Mouse (Mus musculus) kidney, postnatal 14 days (tissue): ENCODE data around the gene Ube2ql1.

Experiments
- DNase-seq: peaks from one replicate; pipeline ENCODE4 v3.0.0; 2022; ENCODE audit warnings: mixed read lengths

The Ube2ql1 gene

DNA sequence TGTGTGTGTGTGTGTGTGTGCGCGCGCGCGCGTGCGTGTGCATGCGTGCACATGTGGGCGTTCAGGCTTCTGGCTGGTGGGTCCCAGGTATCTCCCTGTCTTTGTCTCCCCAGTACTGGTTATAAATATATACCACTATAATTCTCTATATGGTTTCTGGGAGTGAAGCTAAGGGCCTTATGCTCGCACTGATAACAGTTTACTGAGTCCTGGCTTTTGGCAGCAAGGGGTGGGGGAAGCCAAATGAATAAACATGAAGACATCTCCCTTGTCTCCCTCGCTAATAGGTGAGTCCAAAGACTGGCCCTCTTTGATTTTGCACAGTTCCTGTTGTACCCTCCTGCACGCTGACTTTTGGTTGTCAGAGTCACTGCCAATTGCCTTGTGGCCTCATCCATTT is 32.2 kb downstream of the Ube2ql1 start:
- no peak for DNase-seq

DNA sequence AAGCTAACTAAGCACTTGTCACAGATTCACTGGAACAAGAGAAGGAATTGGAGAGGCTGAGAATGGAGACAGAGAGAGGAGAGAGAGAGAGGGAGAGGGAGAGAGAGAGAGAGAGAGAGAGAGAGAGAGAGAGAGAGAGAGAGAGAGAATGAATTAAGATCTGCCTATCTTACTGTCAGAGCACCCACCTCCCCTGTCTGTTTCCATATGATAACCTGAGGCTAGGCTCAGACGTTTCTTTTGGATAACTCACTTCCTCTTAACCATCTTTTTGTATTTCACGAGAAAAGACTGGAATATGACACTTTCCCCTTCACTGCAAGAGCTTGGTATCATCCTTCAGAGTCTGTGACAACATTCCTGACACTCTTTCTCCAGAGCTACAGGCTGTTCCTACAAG is 32.8 kb downstream of the Ube2ql1 start:
- DNase-seq = no peak

DNA sequence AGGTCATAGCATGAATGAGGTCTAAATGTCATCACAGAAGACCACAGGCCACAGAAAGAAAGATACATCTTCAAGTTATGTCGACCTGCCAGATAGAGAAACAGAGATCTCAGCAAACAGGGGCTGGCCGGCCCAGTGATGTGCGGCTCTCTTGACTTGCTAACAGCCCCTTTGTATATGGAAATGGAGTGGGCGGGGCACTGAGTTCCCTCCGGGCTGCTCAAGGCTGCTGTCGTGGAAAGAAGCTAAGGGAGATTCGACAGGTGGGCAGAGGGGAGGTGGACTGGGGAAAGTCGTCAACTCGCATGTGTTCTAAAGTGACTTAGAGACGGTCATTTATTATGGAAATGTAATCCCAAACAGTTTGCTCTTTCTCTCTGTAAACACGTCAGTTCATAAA is 36.2 kb downstream of the Ube2ql1 start:
- DNase-seq = no peak

DNA sequence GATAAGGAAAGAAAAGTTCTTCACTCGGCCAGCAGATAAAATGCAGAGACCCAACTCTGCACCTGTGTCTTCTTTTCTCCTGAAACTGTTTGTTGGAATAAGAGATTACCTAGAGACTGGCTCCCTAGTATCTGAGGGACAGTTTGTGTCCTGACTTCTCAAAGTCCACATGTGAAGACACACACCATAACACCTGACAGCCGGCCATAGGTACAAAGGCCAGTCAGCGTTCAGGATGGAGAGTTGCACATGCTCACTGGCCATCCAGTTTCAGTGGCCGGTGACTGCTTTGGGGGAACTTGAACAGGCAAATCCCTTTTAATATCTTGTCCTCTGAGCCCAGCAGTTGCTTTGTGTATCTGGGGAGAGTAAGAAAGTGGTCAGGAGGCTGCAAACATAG is 38.3 kb downstream of the Ube2ql1 start:
- peak; percentile 5 for DNase-seq

DNA sequence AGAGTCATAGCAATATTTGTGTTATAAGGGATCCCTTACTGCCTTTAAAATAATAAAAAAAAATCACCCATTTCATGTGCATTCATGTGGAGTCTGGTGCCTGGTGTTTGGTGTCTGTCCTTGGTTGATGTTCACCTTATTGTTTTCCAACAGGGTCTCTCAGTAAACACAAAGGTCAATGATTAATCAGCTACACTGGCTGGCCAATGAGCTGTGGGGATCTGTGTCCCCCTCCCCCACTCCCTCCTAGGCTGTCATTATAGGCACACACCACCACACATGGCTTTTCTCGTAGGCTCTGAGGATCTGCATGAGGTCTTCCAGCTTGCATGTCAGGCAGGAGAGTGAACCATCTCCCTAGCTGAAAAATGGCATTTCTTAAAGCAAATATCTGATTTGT is 38.9 kb downstream of the Ube2ql1 start:
- DNase-seq = peak; percentile 28

DNA sequence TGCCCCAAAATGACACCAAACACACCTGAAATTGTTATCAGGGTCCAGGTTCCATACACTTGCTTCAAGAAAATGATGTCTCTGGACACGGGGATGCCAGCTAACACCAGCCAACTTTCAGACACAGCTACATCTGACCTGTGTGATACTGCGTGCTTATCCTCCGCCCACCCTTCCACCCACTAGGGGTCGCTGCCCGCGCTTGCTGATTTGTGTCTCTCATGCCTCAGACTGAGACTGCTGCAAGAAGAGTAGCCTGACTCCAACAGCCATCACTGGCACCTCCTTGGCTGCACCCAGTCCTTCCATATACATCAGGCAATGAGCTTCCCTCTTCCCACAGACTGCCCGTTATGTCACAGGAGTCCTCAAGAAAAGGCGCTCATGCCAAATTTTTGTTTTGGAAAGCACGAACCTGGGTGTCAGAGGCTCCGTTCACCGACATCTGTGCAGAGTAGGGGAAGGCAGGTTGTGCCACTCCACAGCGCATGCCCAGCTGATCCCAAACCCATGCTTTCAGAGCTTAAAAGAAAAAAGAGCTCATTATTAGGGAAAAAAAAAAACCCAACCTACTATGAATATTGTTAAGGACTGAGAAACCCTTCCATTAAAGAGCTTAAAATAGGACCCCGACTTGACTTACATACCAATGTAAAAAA is 43.2 kb downstream of the Ube2ql1 start:
- DNase-seq = peak; percentile 63

DNA sequence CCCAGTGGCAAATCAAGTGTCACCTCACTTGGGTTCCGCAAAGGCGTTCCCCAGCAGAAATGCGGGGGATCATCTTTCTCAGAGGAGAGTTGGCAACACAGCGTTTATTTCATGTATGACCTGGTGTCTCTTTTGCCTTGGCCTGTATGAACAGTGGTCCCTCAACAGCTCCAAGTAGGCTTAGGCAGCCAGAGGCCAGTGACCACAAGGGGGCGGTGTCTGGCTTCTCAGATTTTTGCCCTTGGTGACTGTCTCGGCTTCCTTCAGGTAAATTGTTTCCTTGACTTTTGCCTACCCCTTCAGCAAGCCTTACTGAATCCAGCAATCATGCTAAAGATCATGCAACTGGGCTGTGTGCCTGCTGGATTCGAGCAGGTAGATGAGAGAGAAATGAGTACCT is 48.6 kb downstream of the Ube2ql1 start:
- DNase-seq = peak; percentile 31

DNA sequence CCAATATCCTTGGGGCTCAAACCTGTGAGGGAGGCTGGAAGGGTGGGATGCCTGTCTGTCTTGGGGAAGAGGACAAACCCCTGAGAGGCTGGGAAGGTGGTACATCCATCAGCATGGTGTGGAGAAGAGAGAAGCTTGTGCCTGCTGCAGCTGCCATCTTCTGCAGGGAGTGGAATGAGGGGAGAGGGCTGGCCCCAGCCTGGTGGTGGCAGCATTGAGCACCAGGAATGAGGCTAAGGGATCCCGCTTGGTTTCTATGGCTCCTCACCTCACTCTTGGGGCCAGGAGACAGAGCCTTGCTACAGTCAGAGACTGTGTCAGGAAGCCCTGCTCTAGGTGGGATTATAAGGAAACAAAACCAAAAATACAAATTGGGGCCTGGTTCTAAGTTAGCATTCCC is 52.7 kb downstream of the Ube2ql1 start:
- no peak for DNase-seq

DNA sequence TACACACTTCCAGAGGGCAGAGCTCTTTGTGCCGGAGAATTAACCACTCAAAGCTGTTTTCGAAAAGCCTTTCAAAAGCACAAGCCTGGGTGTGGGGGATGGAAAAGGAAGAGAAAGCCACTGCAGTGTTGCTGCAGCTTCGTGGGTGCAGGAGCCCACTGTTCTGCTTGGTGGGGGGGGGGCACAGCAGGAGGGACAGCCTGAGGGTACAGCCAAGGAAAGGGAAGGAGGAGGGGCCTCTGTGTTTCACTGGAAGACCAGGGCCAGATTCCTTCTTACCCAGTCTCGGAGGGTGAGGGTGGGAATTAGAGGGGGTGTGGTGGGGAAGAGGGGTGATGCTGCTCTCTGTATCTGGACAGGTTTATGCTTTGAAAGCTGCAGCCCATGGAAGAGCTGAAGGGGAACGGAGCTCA is 54.3 kb downstream of the Ube2ql1 start:
- no peak for DNase-seq

DNA sequence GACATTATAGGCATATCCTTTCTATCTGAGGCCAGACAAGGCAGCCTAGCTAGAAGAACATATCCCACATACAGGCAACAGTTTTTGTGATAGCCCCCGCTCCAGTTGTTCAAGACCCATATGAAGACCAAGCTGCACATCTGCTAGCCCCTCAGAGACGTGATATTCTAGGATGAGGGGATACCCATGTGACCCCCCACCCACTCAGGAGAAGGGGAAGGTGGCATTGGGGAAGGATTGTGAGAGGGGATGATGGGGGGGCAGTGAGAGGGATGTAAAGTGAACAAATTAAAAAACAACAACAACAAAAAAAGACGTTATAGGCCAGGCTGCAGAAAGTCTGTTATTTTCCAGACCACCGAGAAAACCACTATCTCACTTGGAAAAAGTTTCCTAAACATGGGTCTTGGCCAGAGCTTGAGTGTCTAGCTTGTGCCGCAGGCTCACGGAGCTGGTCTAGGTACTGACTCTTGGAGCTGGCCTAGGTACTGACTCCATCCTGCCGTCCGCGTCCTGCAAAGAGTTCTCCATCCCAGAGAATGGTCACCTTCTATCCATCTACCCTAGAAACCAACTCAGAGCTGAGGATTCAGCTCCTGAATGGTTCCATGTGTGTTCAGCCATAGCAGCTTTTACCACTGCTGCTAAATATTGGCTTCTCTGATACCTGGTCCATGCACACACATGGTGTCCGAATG is 65.6 kb downstream of the Ube2ql1 start:
- no peak for DNase-seq

DNA sequence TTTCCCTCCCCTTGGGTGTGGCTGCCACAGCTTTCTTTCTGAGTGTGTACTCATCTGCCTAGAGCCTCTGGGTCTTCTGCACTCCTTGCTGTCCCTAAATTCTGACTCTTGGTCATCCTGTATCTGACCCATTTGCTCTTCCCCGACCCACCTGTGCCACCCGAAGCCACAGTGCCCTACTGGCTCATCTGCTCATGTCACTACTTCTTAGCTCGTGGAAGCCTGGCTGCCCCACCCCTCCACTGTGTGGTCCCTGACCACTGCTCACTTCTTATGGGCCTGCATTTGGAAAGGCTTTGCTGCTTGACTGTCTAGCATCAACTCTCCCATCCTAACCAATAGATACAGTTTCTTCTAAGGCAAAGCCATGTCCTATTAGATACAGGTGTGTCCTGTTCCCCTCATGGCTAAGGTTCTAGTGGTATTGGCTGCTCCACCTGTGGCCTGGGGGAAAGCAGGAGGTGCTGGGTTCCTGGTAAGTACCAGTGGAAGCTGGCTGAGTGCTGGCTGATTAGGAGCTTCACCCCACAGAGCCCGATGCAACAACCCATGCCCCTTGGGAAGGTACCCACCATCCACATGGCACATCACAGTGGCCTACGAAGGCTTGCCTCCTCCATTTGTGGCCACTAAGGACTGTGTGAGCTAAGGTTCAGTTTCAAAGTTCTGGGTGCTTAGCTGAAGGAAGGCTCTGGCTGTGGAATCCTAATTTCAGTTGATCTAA is 66.3 kb downstream of the Ube2ql1 start:
- no peak for DNase-seq

DNA sequence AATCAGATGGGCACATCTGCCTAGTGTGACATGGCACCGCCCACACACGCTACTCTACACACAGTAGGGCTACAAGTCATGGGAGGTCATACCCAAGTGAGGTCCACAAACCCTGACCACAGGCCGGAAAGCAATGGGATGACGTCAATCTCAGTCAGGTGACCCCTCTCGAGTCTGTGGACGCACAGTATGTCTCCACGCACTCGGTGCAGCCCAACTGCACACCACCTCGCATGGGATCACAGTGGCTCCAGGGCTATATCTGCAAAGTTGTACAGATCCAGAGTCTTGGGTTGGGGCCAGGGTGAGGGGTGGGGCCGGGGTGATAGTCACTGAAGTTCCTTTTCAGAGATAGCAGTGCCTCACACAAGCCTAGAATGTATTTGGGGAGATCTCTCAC is 67.1 kb downstream of the Ube2ql1 start:
- no peak for DNase-seq

DNA sequence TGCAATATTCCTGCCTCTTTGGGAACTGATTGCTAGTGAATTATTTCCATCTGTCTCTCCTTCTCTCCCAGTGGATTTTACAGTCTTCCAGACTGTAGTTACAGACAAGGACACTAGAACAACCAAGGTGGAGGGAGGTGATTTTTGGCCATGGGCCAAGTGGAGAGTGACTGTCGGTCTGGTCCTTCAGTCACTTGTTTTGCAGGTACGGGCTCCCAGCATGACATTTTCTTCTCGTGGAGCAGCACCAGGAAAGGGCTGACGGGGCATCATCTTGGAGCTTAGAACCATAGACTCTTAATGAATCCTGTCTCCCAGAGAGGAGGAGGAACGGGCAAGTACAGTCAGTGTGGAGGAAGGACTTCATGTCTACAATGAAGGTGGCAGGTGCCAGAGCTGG is 67.6 kb downstream of the Ube2ql1 start:
- no peak for DNase-seq

DNA sequence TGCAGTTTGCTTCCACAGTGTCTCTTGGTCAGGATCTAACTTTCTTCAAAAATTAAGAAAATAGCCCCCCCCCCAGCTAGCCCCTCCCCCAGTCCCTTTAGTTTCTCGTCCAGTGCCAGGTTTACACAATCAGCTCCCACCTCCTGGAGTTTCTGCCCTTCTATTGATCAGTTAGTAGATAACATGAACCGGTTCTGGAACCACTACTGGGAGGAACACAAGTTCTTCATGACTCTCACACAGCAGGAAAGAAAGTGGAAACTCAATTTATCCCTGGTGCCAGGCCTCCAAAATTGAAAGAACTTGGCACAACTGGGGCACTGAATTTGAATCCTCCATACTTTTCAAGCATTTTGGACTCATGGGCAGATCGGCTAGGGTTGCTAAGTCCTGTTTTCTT is 85.2 kb downstream of the Ube2ql1 start:
- DNase-seq = no peak
